Comparison of ENCODE assay signal across 7 mouse cellular contexts in genomic region chr10:17330904-17331606, GRCm38 (mm10).
DNase-seq lines count a peak whose midpoint lies in the region; ATAC-seq and TF ChIP-seq lines count a peak whose summit lies in the region.

No protein-coding gene starts in this region.

- H3K36me3 ChIP-seq in lung, embryonic 14.5 days (ENCODE audit: insufficient read depth) = no peaks in the 10 kb centered on the region
- no peaks in the 10 kb centered on the region for H3K36me3 ChIP-seq in hindbrain, embryonic 13.5 days
- H3K36me3 ChIP-seq in midbrain, embryonic 15.5 days (replicated peaks) = no peaks in the 10 kb centered on the region

- H3K4me3 ChIP-seq in lung, embryonic 14.5 days (ENCODE audit: low read depth, low read length) = peak overlapping the region; percentile 24
- peak overlapping the region; percentile 36 for H3K4me3 ChIP-seq in hindbrain, embryonic 13.5 days
- H3K4me3 ChIP-seq in midbrain, embryonic 15.5 days = peak overlapping the region; percentile 32

- TF ChIP-seq CTCF in lung, embryonic 14.5 days (IDR thresholded peaks at IDR 0.05; ENCODE audit: low read depth) = no peak

- WGBS in lung, embryonic 14.5 days = 7% methylated on average over 6 of the region's 6 CpGs
- 0% methylated on average over 6 of the region's 6 CpGs for WGBS in hindbrain, embryonic 13.5 days
- 2% methylated on average over 6 of the region's 6 CpGs for WGBS in midbrain, embryonic 15.5 days

- no peak for ATAC-seq in lung, embryonic 14.5 days (ENCODE audit: insufficient read depth)
- ATAC-seq in hindbrain, embryonic 13.5 days (ENCODE audit: low FRiP score) = peak; percentile 64
- peak; percentile 91 for ATAC-seq in midbrain, embryonic 15.5 days (replicated peaks)

- H3K27ac ChIP-seq in lung, embryonic 14.5 days (ENCODE audit: low read depth) = 0 out of 2 replicates have a peak overlapping the region, but pooled peaks have one; percentile 3
- peak overlapping the region; percentile 91 for H3K27ac ChIP-seq in hindbrain, embryonic 13.5 days
- peak overlapping the region; percentile 84 for H3K27ac ChIP-seq in midbrain, embryonic 15.5 days

- DNase-seq in lung, embryonic 14.5 days = no peak
- DNase-seq in lung, postnatal 25 days (ENCODE audit: low spot score) = no peak
- peak; percentile 27 to 44 for DNase-seq in cerebellum, postnatal 14 days
- DNase-seq in frontal cortex, postnatal 36 days (ENCODE audit: low spot score in 2 of 2) = no peak
- no peak for DNase-seq in kidney, postnatal 36 days

- H3K27me3 ChIP-seq in lung, embryonic 14.5 days (ENCODE audit: insufficient read depth, low read length) = no peaks in the 10 kb centered on the region
- H3K27me3 ChIP-seq in hindbrain, embryonic 13.5 days = no peaks in the 10 kb centered on the region
- no peaks in the 10 kb centered on the region for H3K27me3 ChIP-seq in midbrain, embryonic 15.5 days (replicated peaks)

- no peaks in the 10 kb centered on the region for H3K9me3 ChIP-seq in lung, embryonic 14.5 days (ENCODE audit: low read depth, low read length)
- H3K9me3 ChIP-seq in hindbrain, embryonic 13.5 days = no peaks in the 10 kb centered on the region
- H3K9me3 ChIP-seq in midbrain, embryonic 15.5 days = no peaks in the 10 kb centered on the region

- peak overlapping the region; percentile 40; the same call in 1 of the 2 replicates for H3K9ac ChIP-seq in lung, embryonic 14.5 days
- H3K9ac ChIP-seq in hindbrain, embryonic 13.5 days = peak overlapping the region; percentile 66
- H3K9ac ChIP-seq in midbrain, embryonic 15.5 days = peak overlapping the region; percentile 34

- H3K4me1 ChIP-seq in lung, embryonic 14.5 days (ENCODE audit: insufficient read depth) = no peaks in the 10 kb centered on the region
- H3K4me1 ChIP-seq in hindbrain, embryonic 13.5 days (replicated peaks) = peaks cover 37% of the 10 kb centered on the region
- peaks cover 29% of the 10 kb centered on the region for H3K4me1 ChIP-seq in midbrain, embryonic 15.5 days

- peak overlapping the region; percentile 58 for H3K4me2 ChIP-seq in lung, embryonic 14.5 days
- H3K4me2 ChIP-seq in hindbrain, embryonic 13.5 days = peak overlapping the region; percentile 59
- peak overlapping the region; percentile 47 for H3K4me2 ChIP-seq in midbrain, embryonic 15.5 days

Comparison
In these comparisons a context has a peak if more than half of its experiments do, and no peak if none do; other contexts are left out.
1. DNase-seq: peak in cerebellum, postnatal 14 days (2 of 2); none in lung, embryonic 14.5 days (single experiment), lung, postnatal 25 days (single experiment), frontal cortex, postnatal 36 days (0 of 2) and kidney, postnatal 36 days (0 of 2).
2. H3K27ac ChIP-seq: peak in every context shown above with its lines; median percentile 91 in hindbrain, embryonic 13.5 days; 84 in midbrain, embryonic 15.5 days; 3 in lung, embryonic 14.5 days.
3. Peak in every context shown above with its lines, with median percentiles within 50 percentile points of each other: H3K4me2 ChIP-seq, H3K4me3 ChIP-seq and H3K9ac ChIP-seq.